Comparison of ENCODE assay signal across 20 mouse cellular contexts in the genomic region with DNA sequence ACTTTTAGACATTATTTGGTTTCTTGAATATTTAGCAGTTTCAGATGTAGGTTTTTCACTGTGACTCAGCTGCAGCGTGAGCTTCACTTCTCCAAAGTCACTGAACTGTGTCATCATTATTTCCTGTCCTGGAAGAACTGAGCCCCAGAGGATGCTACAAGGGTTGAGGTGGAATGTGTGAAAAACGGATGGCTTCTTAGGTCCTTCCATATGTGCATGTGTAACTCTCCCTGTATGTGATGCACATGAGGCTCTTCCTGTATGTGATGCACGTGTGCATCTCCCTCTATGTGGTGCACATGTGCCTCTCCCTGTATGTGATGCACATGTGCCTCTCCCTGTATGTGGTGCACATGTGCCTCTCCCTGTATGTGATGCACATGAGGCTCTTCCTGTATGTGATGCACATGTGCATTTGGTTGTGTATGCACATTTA. TPM values are rescaled to one million over a fixed set of nuclear protein-coding genes. Genes with fewer than 3 reads are reported as not detected.
DNase-seq lines count a peak whose midpoint lies in the region; ATAC-seq and TF ChIP-seq lines count a peak whose summit lies in the region.
"Had no signal": no experiment of that assay in that cellular context is flagged by ENCODE, and none has a peak within 500 bp of the region (broad histone marks: within the 10 kb centered on the region; RNA-seq: fewer than 3 reads in every experiment).

No protein-coding gene starts in this region.

- H3K27ac ChIP-seq in midbrain, embryonic 11.5 days (ENCODE audit: low read depth, low read length): no peak overlapping the region
- no peak overlapping the region for H3K27ac ChIP-seq in midbrain, embryonic 13.5 days
- no peak overlapping the region for H3K27ac ChIP-seq in MEL (ENCODE audit: control insufficient read depth, low read depth, low read length)
- no peak overlapping the region for H3K27ac ChIP-seq in kidney, embryonic 16.5 days (ENCODE audit: low read length)
- H3K27ac ChIP-seq in midbrain, embryonic 14.5 days (replicated peaks; ENCODE audit: low read depth, low read length): no peak overlapping the region
- no peak overlapping the region for H3K27ac ChIP-seq in layer of hippocampus, adult 2 months
- H3K27ac ChIP-seq: hindbrain, embryonic 13.5 days; liver, embryonic 14.5 days; stomach, postnatal 0 days had no signal

- no peaks in the 10 kb centered on the region for H3K4me1 ChIP-seq in midbrain, embryonic 11.5 days (ENCODE audit: control insufficient read depth, insufficient read depth, low read length)
- H3K4me1 ChIP-seq in midbrain, embryonic 13.5 days (replicated peaks): no peaks in the 10 kb centered on the region
- H3K4me1 ChIP-seq in MEL (ENCODE audit: control insufficient read depth in 1 of 2, insufficient read depth in 2 of 2, low read length in 2 of 2): peaks cover 0 to 7% of the 10 kb centered on the region in 2 experiments; a peak in 2 of 4 replicates
- H3K4me1 ChIP-seq in kidney, embryonic 16.5 days (ENCODE audit: insufficient read depth, low read length): no peaks in the 10 kb centered on the region
- H3K4me1 ChIP-seq in midbrain, embryonic 14.5 days (ENCODE audit: control insufficient read depth, insufficient read depth, low read length): no peaks in the 10 kb centered on the region
- H3K4me1 ChIP-seq: hindbrain, embryonic 13.5 days had no signal

- no peaks in the 10 kb centered on the region for H3K27me3 ChIP-seq in midbrain, embryonic 11.5 days (ENCODE audit: control insufficient read depth, insufficient read depth, low read length)
- no peaks in the 10 kb centered on the region for H3K27me3 ChIP-seq in midbrain, embryonic 13.5 days
- peaks cover 0 to 8% of the 10 kb centered on the region in 2 experiments; a peak in 2 of 4 replicates for H3K27me3 ChIP-seq in MEL (ENCODE audit: control insufficient read depth in 1 of 2, insufficient read depth in 2 of 2, low read length in 2 of 2)
- no peaks in the 10 kb centered on the region for H3K27me3 ChIP-seq in kidney, embryonic 16.5 days (ENCODE audit: insufficient read depth, low read length)
- H3K27me3 ChIP-seq in midbrain, embryonic 14.5 days (ENCODE audit: control insufficient read depth, insufficient read depth, low read length): no peaks in the 10 kb centered on the region
- H3K27me3 ChIP-seq: hindbrain, embryonic 13.5 days had no signal

- 73% methylated on average over 3 of the region's 3 CpGs for WGBS in midbrain, embryonic 11.5 days
- 61% methylated on average over 3 of the region's 3 CpGs for WGBS in midbrain, embryonic 13.5 days
- 47% methylated on average over 3 of the region's 3 CpGs for WGBS in kidney, embryonic 16.5 days
- WGBS in midbrain, embryonic 14.5 days: 68% methylated on average over 3 of the region's 3 CpGs

- TF ChIP-seq RAD21 in MEL (IDR thresholded peaks at IDR 0.05; ENCODE audit: low read depth, low read length): no peak

- no peak overlapping the region for H3K4me2 ChIP-seq in midbrain, embryonic 11.5 days
- H3K4me2 ChIP-seq in midbrain, embryonic 13.5 days (replicated peaks): no peak overlapping the region
- H3K4me2 ChIP-seq in kidney, embryonic 16.5 days (replicated peaks; ENCODE audit: low read depth, low read length): no peak overlapping the region
- no peak overlapping the region for H3K4me2 ChIP-seq in midbrain, embryonic 14.5 days (ENCODE audit: low read length)
- H3K4me2 ChIP-seq: hindbrain, embryonic 13.5 days had no signal

- H3K9ac ChIP-seq in midbrain, embryonic 11.5 days (ENCODE audit: low read length): no peak overlapping the region
- H3K9ac ChIP-seq in midbrain, embryonic 13.5 days (replicated peaks): no peak overlapping the region
- no peak overlapping the region for H3K9ac ChIP-seq in MEL (ENCODE audit: control insufficient read depth, low read depth, low read length, poor library complexity, severe bottlenecking)
- H3K9ac ChIP-seq in kidney, embryonic 16.5 days (replicated peaks; ENCODE audit: low read length): no peak overlapping the region
- no peak overlapping the region for H3K9ac ChIP-seq in midbrain, embryonic 14.5 days (replicated peaks; ENCODE audit: low read length)
- H3K9ac ChIP-seq: hindbrain, embryonic 13.5 days; liver, embryonic 14.5 days had no signal

- no peak for ATAC-seq in midbrain, embryonic 11.5 days (ENCODE audit: low FRiP score)
- no peak for ATAC-seq in midbrain, embryonic 13.5 days
- ATAC-seq in neutrophil, adult 5-6 weeks (ENCODE audit: extremely low read depth, insufficient number of reproducible peaks, low FRiP score, poor library complexity, severe bottlenecking): peak; percentile 75
- ATAC-seq in kidney, embryonic 16.5 days (ENCODE audit: low FRiP score, low TSS enrichment): no peak
- no peak for ATAC-seq in midbrain, embryonic 14.5 days (ENCODE audit: low FRiP score, low TSS enrichment)
- ATAC-seq: intestine, postnatal 0 days had no signal

- TF ChIP-seq EP300 in MEL (IDR thresholded peaks at IDR 0.05; ENCODE audit: low read depth in 1 of 2, low read length in 2 of 2): no peak

- H3K9me3 ChIP-seq in midbrain, embryonic 11.5 days (ENCODE audit: control insufficient read depth, low read length): no peaks in the 10 kb centered on the region
- H3K9me3 ChIP-seq in midbrain, embryonic 13.5 days: no peaks in the 10 kb centered on the region
- no peaks in the 10 kb centered on the region for H3K9me3 ChIP-seq in MEL (replicated peaks; ENCODE audit: insufficient read depth, low read length)
- no peaks in the 10 kb centered on the region for H3K9me3 ChIP-seq in kidney, embryonic 16.5 days (ENCODE audit: low read length)
- H3K9me3 ChIP-seq in midbrain, embryonic 14.5 days (ENCODE audit: control insufficient read depth, low read length): no peaks in the 10 kb centered on the region
- H3K9me3 ChIP-seq: hindbrain, embryonic 13.5 days had no signal

- H3K4me3 ChIP-seq in midbrain, embryonic 11.5 days (ENCODE audit: low read depth, low read length): no peak overlapping the region
- H3K4me3 ChIP-seq in midbrain, embryonic 13.5 days (replicated peaks): no peak overlapping the region
- no peak overlapping the region for H3K4me3 ChIP-seq in MEL (ENCODE audit: control insufficient read depth in 1 of 2, insufficient read depth in 1 of 2, low read depth in 2 of 2, low read length in 2 of 2)
- H3K4me3 ChIP-seq in kidney, embryonic 16.5 days (ENCODE audit: low read length): no peak overlapping the region
- no peak overlapping the region for H3K4me3 ChIP-seq in midbrain, embryonic 14.5 days (replicated peaks; ENCODE audit: low read depth, low read length)
- no peak overlapping the region for H3K4me3 ChIP-seq in layer of hippocampus, adult 2 months
- H3K4me3 ChIP-seq: hindbrain, embryonic 13.5 days had no signal

- TF ChIP-seq POLR2A in MEL (IDR thresholded peaks at IDR 0.05; ENCODE audit: control insufficient read depth in 1 of 2, insufficient read depth in 1 of 2, low read depth in 1 of 2, low read length in 2 of 2, poor library complexity in 1 of 2): no peak

- TF ChIP-seq CTCF in MEL (IDR thresholded peaks at IDR 0.05 in 2 of 3, conservative IDR thresholded peaks at IDR 0.05 in 1 of 3; ENCODE audit: control insufficient read depth in 1 of 3, insufficient read depth in 1 of 3, low read depth in 2 of 3, low read length in 3 of 3, poor library complexity in 1 of 3, severe bottlenecking in 1 of 3): no peak
- no peak for TF ChIP-seq CTCF in layer of hippocampus, adult 2 months (conservative IDR thresholded peaks at IDR 0.05)

- peak; percentile 23 for DNase-seq in midbrain, embryonic 11.5 days (ENCODE audit: low spot score, missing footprints)
- DNase-seq in MEL (ENCODE audit: low read depth, low spot score): peak; percentile 32
- peak; percentile 70 for DNase-seq in induced T-regulatory cell, adult 2 months (ENCODE audit: low read depth)
- DNase-seq in midbrain, embryonic 14.5 days: no peak
- no peak for DNase-seq in layer of hippocampus, adult 2 months (ENCODE audit: low spot score in 2 of 2)
- DNase-seq: adrenal gland, postnatal 10 days; cerebellum, postnatal 14 days; kidney, postnatal 36 days; left cerebral cortex, postnatal 4 days; lung, postnatal 14 days; retina, postnatal 1 day; thymus, postnatal 36 days had no signal

- no peaks in the 10 kb centered on the region for H3K79me2 ChIP-seq in MEL (ENCODE audit: control insufficient read depth, insufficient read depth, low read length, poor library complexity)

- H3K36me3 ChIP-seq in midbrain, embryonic 11.5 days (ENCODE audit: control insufficient read depth, insufficient read depth, low read length): no peaks in the 10 kb centered on the region
- no peaks in the 10 kb centered on the region for H3K36me3 ChIP-seq in midbrain, embryonic 13.5 days
- no peaks in the 10 kb centered on the region; a peak in 1 of 4 replicates for H3K36me3 ChIP-seq in MEL (ENCODE audit: control insufficient read depth in 1 of 2, insufficient read depth in 2 of 2, low read length in 2 of 2)
- no peaks in the 10 kb centered on the region for H3K36me3 ChIP-seq in kidney, embryonic 16.5 days (ENCODE audit: insufficient read depth, low read length)
- H3K36me3 ChIP-seq in midbrain, embryonic 14.5 days (ENCODE audit: control insufficient read depth, insufficient read depth, low read length): no peaks in the 10 kb centered on the region
- H3K36me3 ChIP-seq: hindbrain, embryonic 13.5 days had no signal

RNA-seq across cellular contexts. Expression of gene Ptpn22, which starts 13.1 kb away (rescaled TPM):
- polyA plus RNA-seq in midbrain, embryonic 11.5 days (2014; fragmentation: Nextera tagmentation; extraction: Ambion mirVana): 0.23 and 0.65 TPM in 2 replicates
- polyA plus RNA-seq in midbrain, embryonic 13.5 days (2015; fragmentation: Nextera tagmentation; extraction: Ambion mirVana): 0.24 and 0.49 TPM in 2 replicates
- total RNA-seq in MEL (2012; rRNA removed): 0.10 TPM in 1 of 2 replicates, not detected in the other
- polyA plus RNA-seq in MEL (2012; ENCODE audit: insufficient read depth in 1 of 2, insufficient read length in 2 of 2, low read depth in 1 of 2, low replicate concordance in 2 of 2, missing spikeins in 1 of 2): under 1 TPM in 1 of 2 experiments, not detected in 1; 0.06 TPM
- 93.7 and 107 TPM in 2 replicates for total RNA-seq in neutrophil, adult 5-6 weeks (2017)
- 0.80 and 0.82 TPM in 2 replicates for polyA plus RNA-seq in kidney, embryonic 16.5 days (2015; fragmentation: Nextera tagmentation; extraction: Ambion mirVana)
- 0.26 TPM in 2 replicates for polyA plus RNA-seq in midbrain, embryonic 14.5 days (2014; fragmentation: Nextera tagmentation; extraction: Ambion mirVana)
- total RNA-seq in layer of hippocampus, adult 2 months (2021): 1 to 10 TPM in 1 of 2 experiments, under 1 TPM in 1; 0.88 to 2.0 TPM
- total RNA-seq: midbrain, postnatal 0 days had no signal

RNA-seq across cellular contexts. Expression of gene Bcl2l15, which starts 40.3 kb away (rescaled TPM):
- 0.14 and 0.20 TPM in 2 replicates for polyA plus RNA-seq in midbrain, embryonic 11.5 days (2014; fragmentation: Nextera tagmentation; extraction: Ambion mirVana)
- polyA plus RNA-seq in midbrain, embryonic 13.5 days (2015; fragmentation: Nextera tagmentation; extraction: Ambion mirVana): 0.08 and 0.63 TPM in 2 replicates
- not detected in 2 replicates for total RNA-seq in MEL (2012; rRNA removed)
- under 1 TPM in 1 of 2 experiments, not detected in 1; 0.11 TPM for polyA plus RNA-seq in MEL (2012; ENCODE audit: insufficient read depth in 1 of 2, insufficient read length in 2 of 2, low read depth in 1 of 2, low replicate concordance in 2 of 2, missing spikeins in 1 of 2)
- 1.5 and 2.5 TPM in 2 replicates for total RNA-seq in neutrophil, adult 5-6 weeks (2017)
- 0.14 TPM in 1 of 2 replicates, not detected in the other for polyA plus RNA-seq in kidney, embryonic 16.5 days (2015; fragmentation: Nextera tagmentation; extraction: Ambion mirVana)
- 0.20 and 0.22 TPM in 2 replicates for polyA plus RNA-seq in midbrain, embryonic 14.5 days (2014; fragmentation: Nextera tagmentation; extraction: Ambion mirVana)
- total RNA-seq in layer of hippocampus, adult 2 months (2021): 1 to 10 TPM; 1.5 to 2.0 TPM
- polyA plus RNA-seq: midbrain, postnatal 0 days had no signal

RNA-seq across cellular contexts. Expression of gene Rsbn1, which starts 41.2 kb away (rescaled TPM):
- polyA plus RNA-seq in midbrain, embryonic 11.5 days (2014; fragmentation: Nextera tagmentation; extraction: Ambion mirVana): 21.1 and 24.0 TPM in 2 replicates
- polyA plus RNA-seq in midbrain, embryonic 13.5 days (2015; fragmentation: Nextera tagmentation; extraction: Ambion mirVana): 23.8 and 24.6 TPM in 2 replicates
- 10.5 and 12.2 TPM in 2 replicates for total RNA-seq in MEL (2012; rRNA removed)
- 10 to 100 TPM; 10.8 to 37.3 TPM for polyA plus RNA-seq in MEL (2012; ENCODE audit: insufficient read depth in 1 of 2, insufficient read length in 2 of 2, low read depth in 1 of 2, low replicate concordance in 2 of 2, missing spikeins in 1 of 2)
- total RNA-seq in neutrophil, adult 5-6 weeks (2017): 51.4 and 52.8 TPM in 2 replicates
- polyA plus RNA-seq in kidney, embryonic 16.5 days (2015; fragmentation: Nextera tagmentation; extraction: Ambion mirVana): 8.9 TPM in 2 replicates
- polyA plus RNA-seq in midbrain, embryonic 14.5 days (2014; fragmentation: Nextera tagmentation; extraction: Ambion mirVana): 29.3 and 29.5 TPM in 2 replicates
- total RNA-seq in layer of hippocampus, adult 2 months (2021): 10 to 100 TPM; 21.1 to 22.0 TPM

Comparison
In these comparisons a context has a peak if more than half of its experiments do, and no peak if none do; other contexts are left out.
1. DNase-seq: peak in midbrain, embryonic 11.5 days (single experiment), MEL (single experiment) and induced T-regulatory cell, adult 2 months (single experiment); none in midbrain, embryonic 14.5 days (single experiment) and layer of hippocampus, adult 2 months (0 of 2).